Mouse (Mus musculus): ENCODE measurements around the gene Cnot1.
A peak's percentile ranks its signal among the peaks of the same experiment; 100 is the strongest.

Cnot1 gene

DNA sequence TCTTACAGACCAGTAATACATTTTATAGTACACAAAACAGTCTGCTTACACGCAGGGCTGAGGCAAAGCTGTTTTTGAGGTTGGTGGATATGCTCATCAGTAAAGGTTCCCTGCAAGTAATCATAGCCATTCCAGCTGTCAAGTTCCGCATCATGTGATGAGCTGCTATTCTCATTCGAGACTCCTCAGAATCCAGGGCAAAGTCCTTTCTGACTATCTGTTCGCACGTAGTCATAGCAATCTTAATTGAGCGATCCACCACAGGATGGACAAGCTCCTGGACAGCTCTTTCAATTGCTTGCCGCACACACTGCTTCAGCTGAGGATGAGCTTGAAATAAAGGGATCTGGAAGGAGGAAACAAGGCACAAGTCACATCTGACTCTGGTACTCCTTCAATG is 65.5 kb downstream of the Cnot1 start:
- no peak for DNase-seq (ENCODE audit: low read depth, low spot score)

DNA sequence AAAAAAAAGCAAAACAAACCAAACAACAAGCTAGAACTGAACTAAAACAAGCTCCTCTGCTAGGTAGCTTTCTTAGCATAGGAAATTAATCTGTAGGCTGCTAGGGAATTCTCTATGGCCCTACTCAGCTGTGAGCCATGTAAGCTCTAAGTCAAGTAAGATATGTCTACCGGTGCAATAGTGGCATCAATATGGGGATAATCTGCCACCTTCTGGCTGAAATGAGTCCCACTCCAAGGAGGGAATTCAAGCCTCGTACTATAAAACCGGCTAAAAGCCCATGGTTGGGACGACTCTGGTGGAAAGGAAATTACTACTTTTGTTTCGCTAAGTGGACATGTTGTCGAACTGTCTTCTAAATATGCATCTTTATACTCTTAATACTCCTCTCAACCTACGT is 68.7 kb downstream of the Cnot1 start:
- no peak for DNase-seq (ENCODE audit: low read depth, low spot score)

DNA sequence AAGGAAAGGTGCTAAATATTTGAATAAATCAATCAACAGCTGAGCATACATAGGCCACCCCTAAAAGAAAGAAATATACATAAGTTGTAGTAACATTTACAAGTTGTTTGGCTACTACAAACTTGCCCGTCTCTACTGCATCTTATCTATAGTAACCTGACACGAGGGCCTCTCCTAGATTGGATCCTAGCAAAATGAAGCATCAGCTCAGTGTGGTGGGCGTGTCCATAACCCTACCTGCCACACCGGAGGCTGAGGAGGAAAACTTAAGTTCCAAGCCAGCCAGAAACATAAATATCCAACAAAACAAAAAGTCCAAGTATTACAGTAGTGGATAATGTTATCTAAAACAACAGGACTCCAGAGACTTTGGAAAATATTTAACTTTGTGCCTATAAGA is 79.6 kb downstream of the Cnot1 start:
- no peak for DNase-seq (ENCODE audit: low read depth, low spot score)

DNA sequence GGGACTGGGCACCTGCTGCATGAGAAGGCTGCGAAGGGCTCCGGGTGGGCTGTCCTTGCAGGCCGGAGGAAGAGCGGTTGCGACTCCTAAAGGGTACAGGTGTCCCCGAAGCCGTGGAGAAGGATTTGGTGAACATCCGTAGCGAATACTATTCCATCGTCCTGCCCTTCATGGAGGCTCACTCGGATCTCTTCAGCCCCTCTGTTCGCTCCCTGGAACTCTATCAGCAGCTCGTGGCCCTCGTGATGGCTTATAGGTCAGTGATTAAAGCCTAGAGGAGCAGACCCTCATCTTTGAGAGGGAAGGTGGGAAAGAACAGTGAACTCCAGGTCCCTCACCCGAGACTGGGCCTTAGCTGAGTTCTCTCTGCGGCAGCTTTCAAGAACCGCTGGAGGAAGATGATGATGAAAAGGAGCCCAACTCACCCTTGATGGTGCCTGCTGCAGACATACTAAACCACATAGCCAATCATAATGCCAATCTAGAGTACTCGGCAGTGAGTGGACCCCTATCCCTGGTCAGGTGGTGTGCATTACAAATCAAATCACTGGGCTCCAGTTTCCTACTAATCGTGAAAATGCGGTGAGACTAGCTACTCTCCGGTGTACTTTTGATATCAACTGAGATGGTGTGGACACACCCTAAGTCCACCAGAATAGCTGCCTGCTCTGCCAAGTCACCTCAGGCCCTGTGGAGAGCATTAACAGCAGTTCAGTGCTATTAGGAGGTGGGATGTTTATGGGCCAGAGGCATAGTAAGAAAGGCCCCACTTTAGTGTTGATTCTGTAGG is 90.5 kb downstream of the Cnot1 start:
- DNase-seq (ENCODE audit: low read depth, low spot score), result no peak

DNA sequence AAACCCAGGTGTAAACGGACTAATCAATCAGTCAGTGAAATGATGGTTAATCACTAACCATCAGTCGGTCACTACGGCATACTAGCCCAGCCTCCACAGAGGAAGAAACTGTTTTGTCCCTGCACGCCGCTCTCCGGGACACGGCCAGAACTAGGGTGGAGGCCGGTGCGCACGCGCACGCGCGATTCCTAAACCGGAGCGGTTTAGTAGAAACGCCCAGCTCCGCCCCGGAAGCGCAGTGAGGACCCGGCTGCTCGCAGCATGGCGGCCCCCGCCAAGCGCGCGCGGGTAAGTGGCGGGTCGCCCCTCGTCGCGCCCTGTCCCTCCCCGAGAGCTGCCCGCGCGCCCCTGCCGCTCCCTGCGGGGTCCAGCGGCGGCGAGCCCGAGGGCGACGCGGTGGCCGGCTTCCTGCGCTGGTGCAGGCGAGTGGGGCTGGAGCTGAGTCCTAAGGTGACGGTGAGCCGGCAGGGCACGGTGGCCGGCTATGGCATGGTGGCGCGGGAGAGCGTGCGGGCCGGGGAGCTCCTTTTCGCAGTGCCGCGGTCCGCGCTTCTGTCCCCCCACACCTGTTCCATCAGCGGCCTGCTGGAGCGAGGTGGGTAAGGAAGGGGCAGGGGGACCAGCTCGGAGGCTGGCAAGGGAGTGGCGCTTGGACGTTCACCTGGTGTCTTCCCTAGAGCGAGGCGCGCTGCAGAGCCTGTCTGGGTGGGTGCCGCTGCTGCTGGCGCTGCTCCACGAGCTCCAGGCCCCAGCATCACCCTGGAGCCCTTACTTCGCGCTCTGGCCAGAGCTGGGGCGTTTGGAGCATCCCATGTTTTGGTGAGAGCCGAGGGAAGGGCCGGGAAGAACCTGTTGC is 91.4 kb downstream of the Cnot1 start, which contains the start of gene Setd6:
Setd6 (plus strand) TSS at position 206 of the 856 bp plus-strand sequence.
- peak; percentile 82 for DNase-seq (ENCODE audit: low read depth, low spot score)

DNA sequence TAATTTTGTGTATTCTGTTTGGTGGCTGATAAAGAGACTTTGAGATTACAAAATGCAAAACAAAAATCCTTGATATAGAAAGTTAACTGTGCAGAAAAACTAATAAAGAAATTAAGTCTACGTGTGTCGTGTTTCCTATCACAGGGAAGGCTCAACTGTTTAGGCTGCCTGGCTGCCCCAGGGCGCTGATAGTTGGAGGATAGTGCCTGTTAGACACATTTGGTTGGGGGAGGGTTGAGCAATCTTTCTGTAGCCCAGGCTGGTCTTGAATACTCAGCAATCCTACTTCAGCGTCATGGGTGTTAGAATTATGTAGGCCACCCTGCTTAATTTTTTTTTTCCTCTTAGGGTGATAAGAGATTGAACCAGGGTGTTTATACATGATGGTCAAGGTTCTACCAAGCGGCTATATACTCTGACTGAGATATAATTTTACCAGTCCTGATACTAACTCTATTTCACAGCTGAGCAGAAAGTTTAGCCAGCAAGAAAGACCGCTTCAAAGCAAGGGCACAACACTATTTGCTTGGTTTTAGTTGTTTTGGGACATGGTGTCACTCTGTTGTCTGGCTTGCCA is 92.3 kb downstream of the Cnot1 start:
- DNase-seq (ENCODE audit: low read depth, low spot score), result no peak

DNA sequence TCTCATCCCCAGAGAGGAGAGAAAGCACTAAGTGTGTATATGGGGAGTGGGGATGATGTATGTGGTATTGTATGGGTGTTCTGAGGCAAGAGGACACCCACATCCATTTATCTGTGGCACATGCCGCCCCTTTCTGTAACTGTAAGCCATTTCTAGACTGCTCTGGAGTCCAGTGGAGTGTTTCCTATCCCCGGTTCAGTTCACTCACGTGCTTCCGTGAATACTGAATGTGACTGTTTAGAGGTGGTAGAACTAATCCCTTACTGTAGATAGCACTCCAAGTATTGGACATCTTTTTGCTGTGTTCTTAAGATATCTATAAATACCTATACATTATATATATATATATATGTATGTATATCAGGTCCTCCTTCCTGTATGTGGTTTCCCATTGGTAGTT is 92.9 kb downstream of the Cnot1 start:
- DNase-seq (ENCODE audit: low read depth, low spot score), result no peak

DNA sequence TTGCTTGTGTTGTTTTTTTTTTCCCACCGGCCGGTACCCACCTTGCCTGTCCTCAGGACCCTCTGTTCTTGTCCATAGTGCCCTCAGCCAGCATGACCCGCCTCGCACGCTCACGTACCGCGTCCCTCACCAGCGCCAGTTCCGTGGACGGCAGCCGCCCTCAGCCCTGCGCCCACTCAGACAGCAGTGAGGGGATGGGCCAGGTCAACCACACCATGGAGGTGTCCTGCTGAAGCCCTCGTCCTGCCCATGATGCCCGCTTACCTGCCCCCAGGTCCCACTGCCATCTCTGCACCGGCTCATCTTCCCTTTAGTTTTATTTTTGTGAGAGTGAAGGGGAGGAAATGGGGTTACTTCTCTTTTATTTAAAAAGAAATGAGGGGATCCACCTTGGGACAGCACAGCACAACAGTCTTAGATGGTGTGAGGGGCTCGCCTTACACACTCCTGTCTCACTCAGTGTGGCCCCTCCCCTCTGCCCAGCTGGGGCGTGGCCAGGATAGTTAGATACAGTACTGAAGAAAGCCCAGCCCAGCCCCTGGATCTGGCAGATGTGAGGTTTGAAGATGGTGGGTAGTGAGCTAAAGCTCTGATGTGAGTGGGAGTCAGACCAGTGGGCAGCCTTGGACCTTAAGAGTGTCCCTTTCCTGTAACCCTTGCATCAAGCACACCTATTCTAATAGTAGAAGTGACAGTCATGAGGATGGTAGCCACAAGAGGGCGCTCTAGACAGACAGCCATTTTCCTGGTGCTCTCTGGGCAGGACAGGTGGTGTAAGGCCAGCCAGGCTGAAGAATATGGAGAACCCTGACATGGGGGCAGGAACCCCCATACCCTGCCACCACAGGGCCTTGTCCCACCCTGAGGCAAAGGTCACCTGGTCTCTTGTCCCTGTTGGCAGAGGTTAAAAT is 93.9 kb downstream of the Cnot1 start:
- no peak for DNase-seq (ENCODE audit: low read depth, low spot score)

DNA sequence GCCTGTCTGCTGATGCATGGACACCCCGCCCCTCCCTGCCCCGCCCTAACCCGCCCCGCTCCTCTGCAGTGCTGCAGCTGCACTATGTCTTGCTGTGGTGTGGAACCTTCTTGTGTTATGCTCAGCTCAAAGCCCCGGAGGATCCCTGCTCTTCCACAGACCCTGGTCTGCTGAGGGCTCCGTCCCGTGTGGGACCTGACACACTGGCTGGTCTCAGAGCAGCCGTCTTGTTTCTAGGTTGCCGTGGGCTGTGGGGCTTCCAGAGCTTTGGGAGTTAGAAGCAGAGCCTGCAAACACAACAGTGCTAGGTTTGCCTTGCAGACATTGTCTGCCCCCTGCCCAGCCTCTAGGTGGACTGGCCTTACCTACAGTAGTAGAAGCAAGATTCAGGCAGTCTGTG is 94.9 kb downstream of the Cnot1 start:
- no peak for DNase-seq (ENCODE audit: low read depth, low spot score)

DNA sequence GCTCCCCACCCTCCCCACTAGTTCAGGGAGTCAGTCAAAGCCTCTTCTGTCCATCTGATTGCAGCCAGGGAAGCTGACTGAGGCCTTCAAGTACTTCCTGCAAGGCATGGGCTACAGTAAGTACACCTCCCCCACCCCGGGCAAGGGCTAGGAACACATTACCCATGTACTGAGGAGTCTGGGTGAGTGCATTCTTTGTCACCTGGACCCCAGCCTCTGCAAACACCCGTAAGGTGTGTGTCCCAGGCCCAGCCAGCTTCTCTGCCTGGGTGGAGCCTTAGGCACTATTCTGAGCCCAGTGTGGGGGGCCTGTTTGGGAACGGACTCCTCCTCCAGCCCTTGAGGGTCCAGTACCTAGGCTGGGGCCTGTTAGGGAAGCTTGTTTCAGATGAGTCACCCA is 96.2 kb downstream of the Cnot1 start:
- DNase-seq (ENCODE audit: low read depth, low spot score), result no peak

DNA sequence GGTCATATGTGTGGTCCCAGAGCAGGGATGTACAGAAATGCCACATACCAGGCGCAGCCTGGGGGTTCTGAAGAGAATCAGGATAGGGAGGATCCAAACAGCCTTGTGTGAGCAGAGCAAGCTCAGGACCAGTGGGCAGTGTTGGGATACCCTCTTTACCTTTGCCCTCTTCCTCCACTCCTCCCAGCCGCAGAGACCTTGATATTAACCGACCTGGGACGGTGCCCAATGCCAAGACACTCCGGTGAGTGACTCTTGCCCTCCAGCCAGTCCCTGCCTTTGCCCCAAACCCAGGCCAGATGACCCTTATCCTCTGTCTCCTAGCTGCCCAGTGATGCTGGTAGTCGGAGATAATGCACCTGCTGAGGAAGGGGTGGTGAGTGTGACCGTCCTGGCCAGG is 97.7 kb downstream of the Cnot1 start:
- DNase-seq (ENCODE audit: low read depth, low spot score), result no peak

DNA sequence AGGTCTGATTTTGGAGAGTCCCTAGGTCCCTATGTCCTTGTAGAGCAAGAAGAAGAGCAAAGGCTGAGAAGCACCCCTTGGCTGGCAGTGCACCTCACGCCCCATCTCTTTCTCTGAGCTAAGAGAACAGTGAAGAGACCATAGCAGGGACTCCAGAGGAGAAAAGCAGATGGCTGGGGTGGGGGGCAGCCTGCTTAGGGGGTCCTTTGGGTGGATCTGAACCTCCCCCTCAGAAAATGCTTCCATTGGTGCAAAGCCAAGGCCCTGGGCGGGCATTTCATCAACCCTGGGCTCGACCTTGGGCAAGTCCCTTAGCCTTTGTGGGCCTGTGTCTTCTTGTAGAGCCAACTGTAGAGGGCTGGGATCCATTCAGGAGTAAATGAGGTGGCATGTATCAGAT is 102.7 kb downstream of the Cnot1 start:
- no peak for DNase-seq (ENCODE audit: low read depth, low spot score)

DNA sequence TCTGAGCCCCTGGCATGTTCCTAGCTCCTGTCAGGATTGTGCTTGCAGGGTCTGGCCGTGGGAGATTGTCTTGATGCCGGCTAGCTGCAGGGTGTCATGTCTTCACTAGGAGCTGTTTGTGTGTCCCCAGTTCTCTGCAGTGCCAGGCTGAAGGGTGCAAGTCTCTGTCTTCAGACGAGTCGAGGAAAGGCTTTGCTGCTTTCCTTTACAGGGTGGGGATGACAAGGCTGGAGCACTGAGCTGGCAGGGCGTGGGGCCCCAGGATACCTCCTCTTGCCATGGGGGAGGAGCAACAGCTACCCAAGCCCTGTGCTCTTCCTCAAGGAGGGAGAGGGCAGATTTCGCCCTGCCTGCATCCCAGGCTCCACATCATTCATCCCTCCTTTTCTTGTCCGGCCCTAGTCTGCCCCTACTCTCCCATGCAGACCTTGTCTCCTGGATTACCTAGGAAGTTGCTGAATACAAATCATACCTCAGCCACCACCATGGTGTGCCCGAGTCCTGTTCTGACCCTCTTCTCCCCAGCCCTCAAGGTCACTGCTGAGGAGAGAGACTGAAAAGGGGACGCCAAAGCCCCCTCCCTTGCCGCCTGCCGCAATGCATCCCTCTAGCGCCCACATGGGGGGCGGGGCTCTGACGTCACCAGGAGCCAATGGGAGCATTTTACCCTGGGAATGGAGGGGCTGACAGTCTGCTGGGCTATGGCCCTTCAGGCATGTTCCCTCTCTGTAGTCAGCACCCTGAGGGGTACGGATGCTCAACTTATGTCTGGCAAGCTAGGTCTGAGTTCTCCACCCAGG is 103.6 kb downstream of the Cnot1 start:
- DNase-seq (ENCODE audit: low read depth, low spot score), result no peak

DNA sequence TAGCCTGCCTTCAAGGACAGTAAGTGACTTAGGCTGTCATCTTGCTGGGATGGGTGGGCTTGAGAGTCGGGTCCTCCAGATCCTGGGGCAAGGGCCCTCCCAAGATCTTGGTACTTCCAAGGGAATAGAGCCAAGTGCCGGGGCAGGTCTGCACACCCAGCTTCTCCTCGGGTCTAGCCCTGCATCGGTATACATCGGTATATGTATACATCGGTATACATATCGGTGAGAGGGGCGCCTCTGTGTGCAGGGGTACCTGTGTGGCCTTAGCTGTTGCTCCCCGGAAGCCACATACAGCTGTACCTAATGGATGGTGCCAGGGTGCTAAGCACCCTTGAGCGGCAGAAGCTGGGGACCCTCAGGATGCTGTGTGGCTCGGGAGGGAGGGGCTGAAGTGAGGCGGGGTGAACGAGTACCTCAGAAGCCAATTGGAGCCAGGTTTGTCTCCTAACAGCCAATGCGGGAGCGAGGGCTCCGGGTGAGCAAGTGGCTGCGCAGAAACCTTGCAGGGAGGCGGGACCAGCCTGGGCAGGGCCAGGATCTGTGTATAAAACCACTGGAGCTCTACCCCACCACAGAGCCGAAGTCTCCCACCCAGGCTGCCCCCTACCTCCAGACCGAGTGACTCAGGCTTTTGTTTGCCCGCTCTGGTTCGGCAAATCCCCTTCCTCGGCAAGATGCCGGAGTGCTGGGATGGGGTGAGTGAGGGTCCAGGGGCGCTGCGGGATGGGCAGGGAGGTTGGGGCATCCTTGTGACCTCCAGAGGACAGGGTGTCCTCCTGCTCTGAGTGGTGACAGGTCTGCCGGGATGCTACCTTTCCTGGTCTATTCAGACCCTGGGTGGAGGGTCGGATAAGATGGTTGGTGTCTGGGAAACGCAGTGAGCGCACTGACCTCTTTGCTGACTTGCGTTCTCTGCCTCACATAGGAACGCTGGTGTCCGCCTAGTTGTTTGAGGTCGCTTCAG is 104.5 kb downstream of the Cnot1 start:
- peak; percentile 84 for DNase-seq (ENCODE audit: low read depth, low spot score)

DNA sequence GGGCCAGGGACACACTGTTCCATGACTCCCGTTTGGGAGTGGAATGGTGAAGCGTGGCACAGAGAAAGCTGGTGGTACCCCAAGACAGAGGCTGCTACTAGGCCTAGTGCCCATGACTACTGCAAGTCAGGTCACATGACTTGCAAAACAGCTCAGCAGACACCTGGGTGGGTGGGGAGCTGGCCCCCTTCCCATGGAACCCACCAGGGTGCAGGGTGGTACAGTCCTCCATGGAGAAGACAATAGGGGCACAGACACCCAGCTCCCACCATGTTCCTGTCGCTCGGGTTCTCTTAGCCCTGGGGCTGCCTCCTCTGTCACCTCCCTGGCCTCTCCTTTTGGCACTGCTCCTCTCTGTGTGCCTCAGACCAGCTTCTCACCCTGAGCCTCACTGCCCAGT is 105.5 kb downstream of the Cnot1 start:
- no peak for DNase-seq (ENCODE audit: low read depth, low spot score)

DNA sequence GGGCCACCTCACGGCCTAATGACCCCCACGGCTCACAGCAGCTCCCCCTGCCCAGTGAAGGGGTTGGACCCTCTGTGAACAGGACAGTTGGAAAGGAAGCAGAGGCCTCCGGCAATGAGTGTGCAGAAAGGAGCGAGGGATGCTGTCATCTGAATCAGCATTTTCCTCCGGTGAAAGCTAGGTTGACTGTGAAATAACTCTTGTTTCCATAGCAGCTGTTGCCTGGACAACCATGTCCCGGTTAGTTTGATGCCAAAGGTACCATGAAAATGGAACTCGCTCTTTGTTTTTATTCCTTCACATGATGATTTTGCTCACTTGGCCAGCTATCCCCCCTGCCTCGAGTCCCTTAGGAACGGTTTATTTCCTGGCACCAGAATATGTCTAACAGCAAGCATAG is 107.0 kb downstream of the Cnot1 start:
- no peak for DNase-seq (ENCODE audit: low read depth, low spot score)

DNA sequence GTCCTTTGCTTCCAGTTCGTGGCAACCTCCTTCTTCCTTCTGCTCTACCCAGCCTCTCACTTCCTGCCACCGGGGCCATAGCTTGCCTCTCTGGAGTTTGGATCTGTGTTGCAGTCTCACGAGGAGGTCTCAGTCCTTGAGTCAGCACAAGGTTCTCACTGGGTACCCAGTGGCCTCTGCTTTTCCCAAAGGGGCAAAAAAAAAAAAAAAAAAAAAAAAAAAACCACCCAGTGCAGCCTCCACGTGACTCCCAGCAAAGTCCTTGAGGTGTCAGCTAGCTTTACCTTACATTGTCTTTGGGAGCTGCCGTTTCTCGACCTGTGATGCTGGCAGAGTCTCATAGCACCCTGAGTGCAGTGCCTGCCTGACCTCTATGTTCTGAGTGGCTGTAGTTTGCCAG is 109.1 kb downstream of the Cnot1 start:
- no peak for DNase-seq (ENCODE audit: low read depth, low spot score)

DNA sequence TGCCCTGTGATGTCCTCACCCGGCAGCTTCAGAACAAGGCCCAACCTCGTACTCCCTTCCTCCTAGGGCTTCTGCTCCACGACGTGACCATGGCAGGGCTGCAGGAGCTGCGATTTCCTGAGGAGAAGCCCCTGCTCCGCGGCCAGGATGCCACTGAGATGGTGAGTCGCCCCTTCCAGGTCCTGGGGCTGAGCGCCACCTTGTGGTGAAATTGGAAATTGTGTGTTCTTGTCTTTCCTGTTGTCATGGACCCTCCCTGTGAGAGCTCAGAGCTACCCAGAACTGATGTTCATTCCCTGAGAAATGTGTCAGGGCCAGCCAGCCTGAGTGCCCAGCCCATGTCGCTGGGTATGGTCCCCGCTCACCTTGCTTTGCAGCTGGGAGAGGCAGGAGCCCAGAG is 110.1 kb downstream of the Cnot1 start:
- peak; percentile 86 for DNase-seq (ENCODE audit: low read depth, low spot score)

DNA sequence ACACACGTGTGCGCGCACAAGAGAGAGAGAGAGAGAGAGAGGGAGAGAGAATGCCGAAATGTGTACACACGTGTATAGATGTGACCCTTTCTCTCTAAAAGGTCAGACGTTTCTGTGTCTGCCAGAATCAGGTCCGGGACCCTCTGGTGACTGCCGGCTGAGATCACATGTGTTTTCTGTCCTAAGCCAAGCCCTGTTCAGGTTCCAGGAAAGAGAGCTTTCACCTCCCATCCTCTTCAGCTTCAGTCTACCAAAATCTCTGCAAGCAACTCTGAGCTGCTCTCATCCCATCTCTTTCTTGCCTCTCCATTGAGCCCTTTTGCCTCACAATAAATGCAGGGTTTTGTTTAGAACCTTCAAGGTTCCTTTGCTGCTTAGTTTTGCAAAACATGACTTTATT is 110.6 kb downstream of the Cnot1 start:
- DNase-seq (ENCODE audit: low read depth, low spot score), result no peak

DNA sequence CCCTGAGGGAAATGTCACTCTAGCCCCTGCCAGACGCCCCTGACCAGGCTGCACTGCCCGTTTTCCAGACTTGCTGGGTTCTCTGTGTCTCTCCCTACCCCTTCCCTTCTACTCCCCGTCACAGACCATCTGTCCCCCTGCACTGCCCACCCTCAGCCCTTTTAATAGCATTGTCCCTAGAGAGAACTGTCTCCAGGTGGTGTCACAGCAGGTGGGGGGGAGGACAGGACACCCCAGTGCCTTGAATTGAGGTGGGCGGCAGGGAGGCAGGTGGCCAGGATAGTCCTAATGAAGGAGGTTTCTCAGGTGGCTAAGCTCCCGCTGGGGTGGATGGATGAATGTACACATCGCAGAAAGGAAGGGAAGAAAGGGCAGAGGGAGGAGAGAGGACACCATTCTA is 112.6 kb downstream of the Cnot1 start:
- no peak for DNase-seq (ENCODE audit: low read depth, low spot score)
